Mouse (Mus musculus) brain, embryonic 14.5 days (tissue): ENCODE measurements around the gene Slc48a1.

Experiments used
- CTCF ChIP-seq: fragments of 200-500 bp; IDR thresholded peaks from 2 replicates; pipeline ENCODE4 v1.5.1; 2012; ENCODE audit warnings: inconsistent platforms, mild to moderate bottlenecking, moderate library complexity, borderline replicate concordance; ENCODE audit not compliant: insufficient read depth, insufficient read length; ENCODE audit errors: extremely low read depth
- POLR2A ChIP-seq: fragments of 200-500 bp; IDR thresholded peaks from 2 replicates; pipeline ENCODE4 v1.6.1; 2012; ENCODE audit warnings: mild to moderate bottlenecking, inconsistent platforms, borderline replicate concordance; ENCODE audit not compliant: poor library complexity, insufficient read depth, insufficient read length, severe bottlenecking; ENCODE audit errors: extremely low read depth

DNA sequence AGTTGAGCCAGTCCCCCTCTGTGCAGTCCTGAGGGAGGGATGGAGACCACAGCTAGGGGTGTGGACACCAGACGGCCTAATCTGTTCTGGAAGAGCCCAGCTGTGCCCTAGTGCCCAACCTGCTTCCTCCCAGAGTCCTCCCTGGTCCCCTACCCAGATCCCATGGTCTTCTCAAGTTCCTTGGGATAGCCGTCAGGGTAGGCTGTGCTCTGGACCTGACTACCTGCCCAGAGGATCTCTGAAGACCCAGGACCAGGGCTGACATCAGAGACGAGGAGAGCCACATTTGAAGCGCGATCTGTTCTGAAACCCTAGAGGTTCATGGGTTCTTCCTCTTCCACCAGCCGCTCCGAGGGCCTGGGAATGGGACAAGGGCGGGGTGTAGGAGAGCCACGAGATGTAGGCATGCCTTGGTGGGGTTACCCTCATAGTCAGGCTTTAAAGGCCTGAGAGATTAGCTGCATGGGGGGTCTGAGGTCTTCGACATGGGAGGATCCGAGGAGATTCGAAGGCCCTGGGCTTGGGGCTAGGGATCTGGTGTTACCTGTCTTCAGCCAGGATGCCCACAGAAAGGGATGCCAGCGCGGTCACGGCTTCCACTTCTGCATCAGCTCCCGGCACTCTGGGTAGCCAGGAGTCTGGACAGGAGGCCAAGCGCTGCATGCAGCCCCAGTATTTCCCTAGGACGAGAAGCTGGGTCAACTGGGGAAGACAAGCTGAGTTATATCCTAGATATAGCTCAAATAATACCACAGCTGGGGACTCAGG is 15.2 kb downstream of the Slc48a1 start:
- no peak for TF ChIP-seq POLR2A
- TF ChIP-seq CTCF: no peak
